ENCODE assay signal across 14 mouse cellular contexts in genomic region chr3:40498898-40499297, GRCm38 (mm10). TPM values are rescaled to one million over a fixed set of nuclear protein-coding genes. Genes with fewer than 3 reads are reported as not detected.
DNase-seq lines count a peak whose midpoint lies in the region; ATAC-seq and TF ChIP-seq lines count a peak whose summit lies in the region.
"Had no signal": no experiment of that assay in that cellular context is flagged by ENCODE, and none has a peak within 500 bp of the region (broad histone marks: within the 10 kb centered on the region; RNA-seq: fewer than 3 reads in every experiment).

No protein-coding gene starts in this region.

- no peaks in the 10 kb centered on the region for H3K27me3 ChIP-seq in liver, embryonic 14.5 days (ENCODE audit: control insufficient read depth, insufficient read depth, low read length)
- no peaks in the 10 kb centered on the region for H3K27me3 ChIP-seq in liver, embryonic 11.5 days (replicated peaks; ENCODE audit: control insufficient read depth, insufficient read depth, low read length)
- H3K27me3 ChIP-seq: kidney, embryonic 15.5 days; liver, embryonic 13.5 days; midbrain, embryonic 12.5 days had no signal

- DNase-seq in embryo, embryonic 10.5 days (ENCODE audit: low spot score), result peak; percentile 27
- DNase-seq in embryo, embryonic 11 days, result no peak
- no peak for DNase-seq in liver, embryonic 14.5 days (ENCODE audit: low read depth in 3 of 3, low spot score in 3 of 3)
- no peak for DNase-seq in liver, embryonic 11.5 days (ENCODE audit: low spot score)
- peak; percentile 52 for DNase-seq in A20 (ENCODE audit: low read depth, low spot score)
- peak; percentile 18 for DNase-seq in adipocyte (ENCODE audit: low spot score)
- DNase-seq in right cerebral cortex, postnatal 25 days, result no peak
- DNase-seq: cerebellum, postnatal 36 days; gastrocnemius, postnatal 25 days; liver, embryonic 13.5 days; right cerebral cortex, postnatal 4 days had no signal

- 70% methylated on average over 3 of the region's 3 CpGs for WGBS in liver, embryonic 14.5 days (ENCODE audit: insufficient replicate concordance)
- 85% methylated on average over 3 of the region's 3 CpGs for WGBS in liver, embryonic 11.5 days

- no peak overlapping the region for H3K9ac ChIP-seq in liver, embryonic 14.5 days (replicated peaks)
- H3K9ac ChIP-seq in liver, embryonic 11.5 days (ENCODE audit: low read depth, low read length), result no peak overlapping the region
- H3K9ac ChIP-seq: kidney, embryonic 15.5 days; liver, embryonic 13.5 days; midbrain, embryonic 12.5 days had no signal

- peak; percentile 56 for TF ChIP-seq CTCF in liver, embryonic 14.5 days (IDR thresholded peaks at IDR 0.05; ENCODE audit: low read depth)

- ATAC-seq in liver, embryonic 14.5 days (ENCODE audit: insufficient read depth), result no peak
- ATAC-seq in liver, embryonic 11.5 days (replicated peaks; ENCODE audit: low FRiP score), result no peak
- no peak for ATAC-seq in megakaryocyte, adult 5-6 weeks (ENCODE audit: poor library complexity, severe bottlenecking)

- no peaks in the 10 kb centered on the region for H3K4me1 ChIP-seq in liver, embryonic 14.5 days (replicated peaks; ENCODE audit: control insufficient read depth in 2 of 2, insufficient read depth in 2 of 2, low read length in 1 of 2)
- H3K4me1 ChIP-seq in liver, embryonic 11.5 days (replicated peaks; ENCODE audit: control insufficient read depth, insufficient read depth, low read length), result no peaks in the 10 kb centered on the region
- H3K4me1 ChIP-seq: kidney, embryonic 15.5 days; liver, embryonic 13.5 days; midbrain, embryonic 12.5 days had no signal

- H3K4me2 ChIP-seq in liver, embryonic 14.5 days (ENCODE audit: low read depth), result no peak overlapping the region
- no peak overlapping the region for H3K4me2 ChIP-seq in liver, embryonic 11.5 days
- H3K4me2 ChIP-seq: kidney, embryonic 15.5 days; liver, embryonic 13.5 days; midbrain, embryonic 12.5 days had no signal

- H3K4me3 ChIP-seq in liver, embryonic 14.5 days (ENCODE audit: insufficient read depth in 1 of 2, low read depth in 2 of 2, low read length in 2 of 2), result no peak overlapping the region
- H3K4me3 ChIP-seq in liver, embryonic 11.5 days (ENCODE audit: low read depth, low read length), result no peak overlapping the region
- H3K4me3 ChIP-seq: kidney, embryonic 15.5 days; liver, embryonic 13.5 days; midbrain, embryonic 12.5 days had no signal

- no peaks in the 10 kb centered on the region for H3K36me3 ChIP-seq in liver, embryonic 14.5 days (replicated peaks; ENCODE audit: control insufficient read depth, insufficient read depth, low read depth)
- H3K36me3 ChIP-seq in liver, embryonic 11.5 days (ENCODE audit: control insufficient read depth, insufficient read depth, low read length), result no peaks in the 10 kb centered on the region
- H3K36me3 ChIP-seq: kidney, embryonic 15.5 days; liver, embryonic 13.5 days; midbrain, embryonic 12.5 days had no signal

- no peaks in the 10 kb centered on the region for H3K9me3 ChIP-seq in liver, embryonic 14.5 days (ENCODE audit: control insufficient read depth, low read length)
- H3K9me3 ChIP-seq in liver, embryonic 11.5 days (ENCODE audit: control insufficient read depth, low read length), result no peaks in the 10 kb centered on the region
- H3K9me3 ChIP-seq: kidney, embryonic 15.5 days; liver, embryonic 13.5 days; midbrain, embryonic 12.5 days had no signal

- no peak overlapping the region for H3K27ac ChIP-seq in liver, embryonic 14.5 days
- H3K27ac ChIP-seq in liver, embryonic 11.5 days (ENCODE audit: low read depth, low read length), result no peak overlapping the region
- H3K27ac ChIP-seq: kidney, embryonic 15.5 days; liver, embryonic 13.5 days; midbrain, embryonic 12.5 days had no signal

- TF ChIP-seq EP300 in liver, embryonic 14.5 days (IDR thresholded peaks at IDR 0.05; ENCODE audit: low read depth), result no peak

RNA-seq across cellular contexts. Expression of gene Intu, which starts 32.2 kb away (rescaled TPM):
- polyA plus RNA-seq in liver, embryonic 14.5 days (2012; rRNA removed), result 0.70 and 0.80 TPM in 2 replicates
- polyA plus RNA-seq in liver, embryonic 14.5 days (2014; fragmentation: Nextera tagmentation; extraction: Ambion mirVana), result 0.52 and 0.88 TPM in 2 replicates
- 3.1 and 3.6 TPM in 2 replicates for polyA plus RNA-seq in liver, embryonic 11.5 days (2014; fragmentation: Nextera tagmentation; extraction: Ambion mirVana)
- total RNA-seq in megakaryocyte, adult 5-6 weeks (2015), result 0.56 and 1.4 TPM in 2 replicates
- total RNA-seq in megakaryocyte, adult 5-6 weeks (2017), result 0.61 and 0.73 TPM in 2 replicates

Comparison
In these comparisons a context has a peak if more than half of its experiments do, and no peak if none do; other contexts are left out.
1. DNase-seq: peak in embryo, embryonic 10.5 days (single experiment), A20 (single experiment) and adipocyte (single experiment); none in embryo, embryonic 11 days (single experiment), liver, embryonic 14.5 days (0 of 3), liver, embryonic 11.5 days (single experiment) and right cerebral cortex, postnatal 25 days (single experiment).